Mouse (Mus musculus) lung, adult 2 months (tissue): Measurements from ENCODE around the gene Erbb2.

ENCODE experiments used
- CTCF ChIP-seq: fragments of 200-500 bp; IDR thresholded peaks from 2 replicates; pipeline ENCODE4 v1.5.1; 2011; ENCODE audit warnings: mild to moderate bottlenecking, low read length, control low read depth; ENCODE audit not compliant: insufficient read depth
- POLR2A ChIP-seq: fragments of 200-500 bp; IDR thresholded peaks from 2 replicates; pipeline ENCODE4 v1.6.1; 2011; ENCODE audit warnings: low read depth, mild to moderate bottlenecking, control low read depth, low read length, borderline replicate concordance; ENCODE audit errors: extremely low read depth

GRCm38 (mm10) chr11:98364410-98364809, 47.9 kb upstream of the Erbb2 start:
- TF ChIP-seq CTCF, result no peak
- no peak for TF ChIP-seq POLR2A
